ENCODE assay signal across 8 mouse cellular contexts in the genomic region with DNA sequence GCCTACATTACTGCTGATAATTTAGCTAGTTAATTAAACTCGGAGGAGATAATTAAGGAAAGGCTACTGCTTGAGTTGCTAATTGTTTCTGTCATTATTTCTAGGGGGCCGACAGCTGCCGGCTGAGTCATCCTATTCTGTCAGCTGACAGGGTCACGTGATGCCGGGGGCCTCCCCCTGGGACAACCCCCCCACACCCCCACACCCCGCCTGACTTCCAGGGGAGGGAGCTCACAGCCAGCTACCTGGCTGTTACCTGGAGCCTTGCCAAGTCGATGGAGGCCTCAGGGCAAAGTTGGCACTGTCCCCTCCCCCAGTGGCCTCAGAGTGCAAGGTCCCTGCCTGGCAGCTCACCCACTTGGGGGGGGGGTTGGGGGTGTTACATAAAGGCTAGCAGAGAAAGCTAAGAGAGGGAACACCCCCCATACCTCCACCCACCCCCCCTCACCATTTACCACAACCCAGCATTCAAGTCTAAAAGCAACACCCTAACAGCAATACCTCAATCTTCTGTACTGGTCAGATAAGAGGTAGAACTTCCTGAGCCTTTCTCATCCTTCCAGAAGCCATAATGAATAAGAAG. TPM values are rescaled to one million over a fixed set of nuclear protein-coding genes. Genes with fewer than 3 reads are reported as not detected.
DNase-seq lines count a peak whose midpoint lies in the region; ATAC-seq and TF ChIP-seq lines count a peak whose summit lies in the region.

No protein-coding gene starts in this region.

- H3K9me3 ChIP-seq in neural tube, embryonic 12.5 days, result no peaks in the 10 kb centered on the region
- H3K9me3 ChIP-seq in kidney, embryonic 15.5 days (replicated peaks), result no peaks in the 10 kb centered on the region

- 0 out of 2 replicates have a peak overlapping the region, but pooled peaks have one; percentile 35 for H3K4me2 ChIP-seq in neural tube, embryonic 12.5 days (replicated peaks)
- peak overlapping the region; percentile 50 for H3K4me2 ChIP-seq in kidney, embryonic 15.5 days

- H3K4me3 ChIP-seq in neural tube, embryonic 12.5 days, result no peak overlapping the region
- H3K4me3 ChIP-seq in kidney, embryonic 15.5 days (replicated peaks), result no peak overlapping the region
- no peak overlapping the region for H3K4me3 ChIP-seq in thymus, adult 2 months (ENCODE audit: control insufficient read depth, insufficient read depth, low read length)

- ATAC-seq in neural tube, embryonic 12.5 days (ENCODE audit: low FRiP score, low read depth), result no peak
- ATAC-seq in common myeloid progenitor, adult 5-6 weeks (replicated peaks; ENCODE audit: low read depth, poor library complexity, severe bottlenecking), result peak; percentile 41; the same call in 1 of the 2 replicates
- ATAC-seq in kidney, embryonic 15.5 days (replicated peaks; ENCODE audit: low FRiP score), result peak; percentile 64

- no peak for TF ChIP-seq POLR2A in thymus, adult 2 months (IDR thresholded peaks at IDR 0.05; ENCODE audit: control insufficient read depth, extremely low read depth, insufficient read depth, low read length, poor library complexity)

- no peak overlapping the region for H3K27ac ChIP-seq in neural tube, embryonic 12.5 days
- H3K27ac ChIP-seq in kidney, embryonic 15.5 days, result no peak overlapping the region
- H3K27ac ChIP-seq in thymus, adult 2 months (ENCODE audit: control insufficient read depth, insufficient read depth, low read length), result no peak overlapping the region

- H3K27me3 ChIP-seq in neural tube, embryonic 12.5 days (replicated peaks), result peaks cover 3% of the 10 kb centered on the region; the same call in 1 of the 2 replicates
- peaks cover 7% of the 10 kb centered on the region; the same call in 1 of the 2 replicates for H3K27me3 ChIP-seq in kidney, embryonic 15.5 days
- H3K27me3 ChIP-seq in thymus, adult 2 months (ENCODE audit: control insufficient read depth, insufficient read depth, low read length), result no peaks in the 10 kb centered on the region

- H3K4me1 ChIP-seq in neural tube, embryonic 12.5 days, result no peaks in the 10 kb centered on the region
- peaks cover 11% of the 10 kb centered on the region for H3K4me1 ChIP-seq in kidney, embryonic 15.5 days
- H3K4me1 ChIP-seq in thymus, adult 2 months (replicated peaks; ENCODE audit: control insufficient read depth, insufficient read depth, low read length), result no peaks in the 10 kb centered on the region

- H3K9ac ChIP-seq in neural tube, embryonic 12.5 days, result no peak overlapping the region
- H3K9ac ChIP-seq in kidney, embryonic 15.5 days, result 0 out of 2 replicates have a peak overlapping the region, but pooled peaks have one; percentile 21

- H3K36me3 ChIP-seq in neural tube, embryonic 12.5 days, result no peaks in the 10 kb centered on the region
- no peaks in the 10 kb centered on the region for H3K36me3 ChIP-seq in kidney, embryonic 15.5 days
- no peaks in the 10 kb centered on the region for H3K36me3 ChIP-seq in thymus, adult 2 months (ENCODE audit: control insufficient read depth, insufficient read depth, low read length)

- TF ChIP-seq CTCF in thymus, adult 2 months (IDR thresholded peaks at IDR 0.05; ENCODE audit: borderline replicate concordance, control insufficient read depth, extremely low read depth, insufficient read depth, low read length, poor library complexity), result no peak

- 32% methylated on average over 7 of the region's 7 CpGs for WGBS in neural tube, embryonic 12.5 days
- 23% methylated on average over 7 of the region's 7 CpGs for WGBS in kidney, embryonic 15.5 days
- WGBS in thymus, adult 2 months, result 16% methylated on average over 7 of the region's 7 CpGs

- DNase-seq in neural tube, embryonic 10.5 days (ENCODE audit: extremely low spot score, low spot score), result no peak
- DNase-seq in retina, postnatal 1 day, result peak; percentile 88
- DNase-seq in thymus, postnatal 4 days, result no peak
- no peak for DNase-seq in thymus, adult 2 months
- DNase-seq in yolk sac, embryonic 10.5 days (ENCODE audit: low spot score), result no peak

RNA-seq across cellular contexts. Expression of a gene that starts 41.1 kb away (rescaled TPM):
- 7.4 and 7.8 TPM in 2 replicates for polyA plus RNA-seq in neural tube, embryonic 12.5 days (2016; fragmentation: Nextera tagmentation; extraction: Ambion mirVana)
- 6.4 TPM in 2 replicates for total RNA-seq in common myeloid progenitor, adult 5-6 weeks (2017)
- 4.6 and 5.9 TPM in 2 replicates for polyA plus RNA-seq in kidney, embryonic 15.5 days (2015; fragmentation: Nextera tagmentation; extraction: Ambion mirVana)
- 6.3 and 6.7 TPM in 2 replicates for polyA plus RNA-seq in thymus, adult 2 months (2012; rRNA removed)
